Mouse (Mus musculus): Measurements from ENCODE around the gene Mrpl35. TPM values are rescaled to one million over a fixed set of nuclear protein-coding genes. Genes with fewer than 3 reads are reported as not detected.

The Mrpl35 gene
- polyA plus RNA-seq, 1 experiment = 10.3 TPM

DNA sequence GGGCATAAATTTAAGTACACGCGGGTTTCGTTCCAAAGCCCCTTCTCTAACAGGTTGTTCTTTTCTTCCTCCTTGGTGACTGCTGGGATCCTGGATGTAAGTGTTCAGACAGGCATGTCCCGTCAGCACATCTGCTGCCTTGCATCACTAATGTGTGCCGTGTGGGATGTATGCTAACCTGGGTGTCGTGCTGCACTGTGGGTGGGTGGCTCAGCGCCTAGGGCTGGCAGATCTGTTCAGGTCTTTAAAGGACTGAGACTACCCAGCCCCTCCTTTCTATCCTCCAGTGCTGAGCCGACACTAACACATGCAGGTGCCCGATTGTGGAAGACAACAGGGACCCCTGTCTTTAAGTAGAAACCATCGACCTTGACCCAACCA is 25.1 kb downstream of the Mrpl35 start:
- WGBS = 70% methylated on average over 10 of the region's 10 CpGs
- no peak for DNase-seq (ENCODE audit: low read depth, low spot score)

DNA sequence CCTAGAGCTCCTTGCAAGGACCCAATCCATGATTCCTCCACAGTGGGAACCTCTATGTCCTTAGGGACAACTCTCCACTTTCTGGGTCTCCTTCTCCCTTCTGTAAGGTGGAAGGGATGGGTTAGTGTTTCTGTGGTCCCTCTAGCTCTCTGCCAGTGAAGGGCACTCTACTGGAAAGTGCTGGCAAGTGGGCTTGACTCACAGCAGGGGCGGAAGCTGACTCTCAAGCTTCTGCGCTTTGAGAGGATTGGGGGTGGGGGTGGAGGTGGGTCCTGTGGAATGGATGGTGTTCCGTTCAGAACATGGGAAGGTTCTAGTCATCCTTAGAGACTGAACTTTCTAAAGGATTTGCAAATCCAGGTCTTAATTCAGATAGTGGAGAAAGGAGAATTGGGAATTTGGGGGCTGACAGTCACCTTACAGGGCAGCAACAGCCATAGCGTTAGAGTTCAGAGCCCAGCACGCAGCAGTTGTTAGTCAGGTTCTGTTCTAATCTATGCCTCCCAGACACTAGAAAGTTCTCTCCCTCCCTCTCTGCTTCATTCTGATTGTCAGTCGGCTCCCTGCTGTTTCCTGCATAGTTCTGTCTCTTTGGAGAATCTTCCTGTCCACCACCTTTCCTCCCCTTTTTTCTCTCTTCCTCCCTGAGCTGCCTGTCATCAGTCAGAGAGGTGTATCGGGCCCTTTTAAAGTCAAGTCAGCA is 25.6 kb downstream of the Mrpl35 start:
- DNase-seq (ENCODE audit: low read depth, low spot score) = no peak

GRCm38 (mm10) chr6:71799391-71799790 is 27.4 kb downstream of the Mrpl35 start:
- no peak for DNase-seq (ENCODE audit: low read depth, low spot score)
- 50% methylated on average over 3 of the region's 3 CpGs for WGBS

More for the DNA sequence above, 25.6 kb downstream of the Mrpl35 start:
- WGBS = 68% methylated on average over 7 of the region's 7 CpGs

DNA sequence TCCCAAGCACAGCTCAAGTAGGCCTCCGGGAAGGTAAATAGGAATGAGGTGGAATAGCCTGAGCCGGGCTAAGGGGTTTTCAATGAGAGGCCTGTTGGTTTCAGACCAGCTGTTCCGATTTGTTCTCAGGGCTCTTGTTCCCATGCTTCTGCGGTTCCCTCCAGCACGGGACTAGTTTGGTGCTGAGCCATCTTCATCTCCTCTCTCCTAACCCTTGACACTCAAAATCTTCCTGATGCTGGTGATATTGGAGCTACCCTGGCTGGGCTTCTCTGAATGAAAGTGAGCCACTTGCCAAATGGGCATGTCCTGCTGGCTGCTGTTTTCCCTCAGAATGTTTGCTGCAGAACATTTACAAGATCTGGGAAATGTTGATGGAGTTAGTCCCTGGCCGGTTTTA is 35.0 kb downstream of the Mrpl35 start:
- no peak for DNase-seq (ENCODE audit: low read depth, low spot score)
- WGBS = 80% methylated on average over 6 of the region's 6 CpGs

DNA sequence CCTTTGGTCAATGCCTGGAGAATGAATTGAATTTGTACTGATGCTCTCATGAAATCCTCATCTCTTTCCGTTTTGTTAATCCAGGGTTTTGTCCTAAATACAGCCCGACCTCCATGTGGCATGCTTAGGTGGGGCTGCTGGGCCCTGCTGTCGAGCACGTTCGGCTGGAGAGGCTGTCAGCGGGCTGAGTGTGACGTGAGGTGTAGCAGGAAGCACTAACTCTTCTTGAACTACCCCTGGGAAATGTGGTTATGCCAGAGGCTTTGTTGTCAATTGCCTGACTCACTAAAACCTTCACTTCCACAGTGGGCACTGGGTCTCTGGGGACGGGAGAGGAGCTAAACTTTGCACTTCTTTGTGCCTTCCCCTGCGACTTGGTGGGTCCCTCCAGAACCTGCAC is 38.4 kb downstream of the Mrpl35 start:
- DNase-seq (ENCODE audit: low read depth, low spot score) = no peak
- 64% methylated on average over 9 of the region's 9 CpGs for WGBS

DNA sequence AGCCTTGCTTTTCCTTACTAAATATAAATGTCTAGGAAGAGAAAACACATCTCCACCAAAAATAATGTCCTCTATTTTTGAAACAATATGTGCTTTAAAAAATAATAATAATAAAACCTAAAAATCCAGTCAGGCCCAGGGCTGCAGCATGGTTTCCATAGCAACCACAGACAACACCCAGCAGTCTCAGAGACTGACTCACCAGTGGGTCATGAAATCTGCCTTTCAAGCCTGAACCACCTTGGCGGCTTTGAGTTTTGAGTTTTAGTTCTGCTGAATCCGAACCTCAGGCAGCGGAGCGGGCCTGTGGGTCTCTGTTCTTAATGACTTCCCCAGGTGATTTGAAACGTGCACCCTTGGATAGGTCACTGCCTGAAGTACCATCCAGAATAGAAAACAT is 43.6 kb downstream of the Mrpl35 start:
- no peak for DNase-seq (ENCODE audit: low read depth, low spot score)
- 84% methylated on average over 5 of the region's 5 CpGs for WGBS

GRCm38 (mm10) chr6:71780431-71780830 is 46.3 kb downstream of the Mrpl35 start:
- DNase-seq (ENCODE audit: low read depth, low spot score) = no peak
- 85% methylated on average over 7 of the region's 7 CpGs for WGBS

GRCm38 (mm10) chr6:71779831-71780230 is 46.9 kb downstream of the Mrpl35 start:
- DNase-seq (ENCODE audit: low read depth, low spot score) = no peak
- WGBS = 70% methylated on average over 2 of the region's 2 CpGs

- 68% methylated on average over 5 of the region's 5 CpGs for WGBS
- DNase-seq (ENCODE audit: low read depth, low spot score) = no peak
These were observed 48.8 kb downstream of the Mrpl35 start for GRCm38 (mm10) chr6:71778016-71778415.

DNA sequence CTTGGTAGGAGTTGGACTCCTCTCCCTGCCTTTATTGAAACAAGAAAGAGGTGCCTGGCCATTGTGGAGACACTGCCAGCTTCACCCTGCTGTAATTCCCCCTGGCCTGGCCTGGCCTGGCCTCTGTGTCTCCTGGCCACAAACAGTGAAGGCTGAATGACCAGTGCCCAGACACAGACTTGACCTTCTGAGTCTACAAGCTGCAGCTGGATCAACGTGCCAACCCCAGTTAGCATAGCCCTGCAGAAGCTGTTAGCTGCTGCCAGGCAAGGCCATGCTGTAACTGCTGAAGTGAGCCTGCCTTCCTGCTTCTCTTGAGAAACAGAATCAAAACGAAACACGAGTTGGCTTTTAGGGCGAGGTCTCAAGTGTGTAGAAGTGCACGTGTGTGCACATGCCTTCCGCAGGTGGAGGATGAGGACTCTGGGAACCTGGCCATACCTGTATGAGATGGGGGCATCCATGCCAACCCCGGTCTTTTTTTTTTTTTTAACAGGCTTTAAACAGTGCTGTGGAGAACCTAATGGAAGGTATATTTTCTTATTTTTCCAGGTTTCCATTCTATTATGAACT is 54.0 kb downstream of the Mrpl35 start:
- 63% methylated on average over 7 of the region's 7 CpGs for WGBS
- no peak for DNase-seq (ENCODE audit: low read depth, low spot score)

DNA sequence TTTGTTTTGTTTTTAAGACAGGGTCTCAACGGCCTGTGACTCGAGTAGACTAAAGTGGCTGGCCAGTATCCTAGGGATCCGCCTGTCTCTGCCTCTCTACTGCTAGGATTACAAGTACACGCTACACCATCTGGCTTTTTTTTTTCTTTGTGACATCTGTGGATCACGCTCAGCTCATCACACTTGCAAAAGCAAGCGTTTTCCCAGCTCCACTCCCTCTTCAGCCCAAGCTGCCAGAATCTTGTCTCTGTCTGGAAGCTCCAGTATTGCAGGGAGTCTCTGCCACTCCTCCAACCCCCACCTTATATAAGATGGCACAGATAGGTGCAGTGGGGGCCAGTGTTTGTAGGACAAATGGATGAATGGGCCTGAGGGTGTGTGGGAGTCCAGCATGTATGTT is 54.6 kb downstream of the Mrpl35 start:
- WGBS = 76% methylated on average over 6 of the region's 6 CpGs
- no peak for DNase-seq (ENCODE audit: low read depth, low spot score)

DNA sequence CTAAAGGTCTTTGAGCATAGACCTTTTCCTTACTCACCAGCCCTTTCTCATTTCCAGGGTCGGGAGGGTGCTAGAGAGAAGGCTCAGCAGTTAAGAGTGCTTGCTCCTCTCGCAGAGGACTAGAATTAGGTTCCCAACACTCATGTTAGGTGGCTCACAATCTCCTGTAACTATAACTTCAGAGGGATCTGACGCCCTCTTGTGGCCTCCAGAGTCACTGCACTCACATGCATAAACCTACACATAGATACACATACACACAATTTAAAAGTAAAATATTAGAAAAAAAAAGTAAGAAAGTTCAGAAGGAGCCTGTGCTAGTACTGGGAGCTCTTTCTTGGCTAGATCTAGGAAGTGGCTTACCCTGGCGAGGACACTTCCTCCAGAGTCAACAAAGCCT is 55.5 kb downstream of the Mrpl35 start:
- no peak for DNase-seq (ENCODE audit: low read depth, low spot score)
- WGBS = 95% methylated on average over 4 of the region's 4 CpGs

GRCm38 (mm10) chr6:71770856-71771255 is 55.9 kb downstream of the Mrpl35 start:
- WGBS = 93% methylated on average over 4 of the region's 4 CpGs
- DNase-seq (ENCODE audit: low read depth, low spot score) = no peak

- WGBS = 82% methylated on average over 12 of the region's 12 CpGs
- DNase-seq (ENCODE audit: low read depth, low spot score) = no peak
These were observed 56.7 kb downstream of the Mrpl35 start for GRCm38 (mm10) chr6:71769901-71770690.

DNA sequence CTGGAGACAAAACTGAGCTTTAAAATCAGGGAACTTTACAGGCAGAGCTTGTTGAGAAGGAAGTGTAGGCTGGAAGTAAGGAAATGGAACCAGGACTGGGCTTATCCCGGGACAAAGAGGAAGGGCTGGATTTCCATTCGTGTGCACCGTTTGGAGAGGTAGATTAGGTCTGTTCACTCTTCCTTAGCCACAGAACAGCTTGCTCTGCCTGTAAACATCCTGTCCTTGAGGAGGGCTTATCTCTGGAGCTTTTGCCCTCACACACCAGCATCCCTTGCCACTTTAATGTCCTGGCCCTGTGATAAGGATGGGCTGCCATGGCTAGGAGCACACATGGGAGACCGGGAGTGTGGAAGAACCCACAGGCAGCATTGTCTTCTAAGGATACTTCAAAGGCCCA is 59.0 kb downstream of the Mrpl35 start:
- WGBS = 60% methylated on average over 4 of the region's 4 CpGs

More for the DNA sequence above, 59.0 kb downstream of the Mrpl35 start:
- no peak for DNase-seq (ENCODE audit: low read depth, low spot score)

Other genes with a start within 250 kb of the Mrpl35 start
- 8.4 and 14.3 TPM in 2 replicates for gene Kdm3a, start 194.0 kb downstream of the Mrpl35 start, polyA plus RNA-seq (2012; rRNA removed)
- 1.3 and 1.4 TPM in 2 replicates for gene Reep1, start 119.4 kb downstream of the Mrpl35 start, polyA plus RNA-seq (2012; rRNA removed)
- gene Immt, start 4.4 kb upstream of the Mrpl35 start, polyA plus RNA-seq (2012; rRNA removed) = 70.6 and 78.4 TPM in 2 replicates
- 12.9 and 15.3 TPM in 2 replicates for gene Ptcd3, start 81.8 kb upstream of the Mrpl35 start, polyA plus RNA-seq (2012; rRNA removed)
- gene Polr1a, start 82.1 kb upstream of the Mrpl35 start, polyA plus RNA-seq (2012; rRNA removed) = 9.0 and 10.1 TPM in 2 replicates

All from large intestine, adult 2 months (tissue).